Mouse (Mus musculus) cerebellum, adult 9-10 months (tissue): ENCODE results near the gene 5031439G07Rik.

Experiments
- DNase-seq: peaks from one replicate; pipeline ENCODE4 v3.0.0; 2022

Gene 5031439G07Rik

GRCm38 (mm10) chr15:84994498-84994897, 6.1 kb upstream of the 5031439G07Rik start:
- DNase-seq, result no peak

DNA sequence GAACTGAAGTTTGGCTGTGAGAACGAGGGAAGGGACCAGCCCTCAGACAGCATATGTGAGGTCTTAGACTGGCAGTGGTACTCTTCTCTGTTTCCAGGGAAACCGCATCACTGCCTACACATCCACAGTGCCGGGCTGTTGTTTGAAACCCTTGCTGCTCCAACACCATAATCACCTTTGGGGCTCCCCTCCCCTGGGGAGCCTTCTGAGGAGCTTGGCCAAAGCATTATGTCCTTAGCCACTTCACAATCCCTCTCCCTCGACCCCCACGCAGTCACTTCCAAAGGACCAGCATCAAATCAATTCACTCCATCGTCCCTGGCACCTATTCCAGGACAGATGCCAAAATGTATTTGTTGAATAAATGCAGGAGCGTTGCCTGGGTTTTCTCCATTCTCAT, 1.4 kb upstream of the 5031439G07Rik start:
- DNase-seq, result no peak

DNA sequence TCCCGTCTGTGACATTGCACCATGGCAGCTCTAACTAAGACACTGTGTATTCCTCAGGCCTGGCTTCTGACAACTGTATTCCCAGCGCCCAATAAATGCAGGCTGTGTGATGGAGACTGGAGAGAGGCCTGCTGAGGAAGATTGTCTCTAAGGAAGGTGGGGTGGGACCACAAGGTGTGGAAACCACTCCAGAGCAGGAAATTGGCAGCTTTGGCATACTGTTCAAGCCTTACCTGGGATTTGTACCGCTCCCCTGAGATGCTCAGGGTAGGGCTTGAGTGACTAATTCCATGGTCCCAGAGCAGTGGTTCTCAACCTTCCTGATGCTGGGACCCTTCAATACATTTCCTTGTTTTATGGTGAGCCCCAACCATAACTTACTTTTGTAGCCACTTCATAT, 747 bp upstream of the 5031439G07Rik start:
- no peak for DNase-seq

- DNase-seq, result peak; percentile 55
Measured at GRCm38 (mm10) chr15:84987020-84987815, 1.1 kb downstream of the 5031439G07Rik start.

DNA sequence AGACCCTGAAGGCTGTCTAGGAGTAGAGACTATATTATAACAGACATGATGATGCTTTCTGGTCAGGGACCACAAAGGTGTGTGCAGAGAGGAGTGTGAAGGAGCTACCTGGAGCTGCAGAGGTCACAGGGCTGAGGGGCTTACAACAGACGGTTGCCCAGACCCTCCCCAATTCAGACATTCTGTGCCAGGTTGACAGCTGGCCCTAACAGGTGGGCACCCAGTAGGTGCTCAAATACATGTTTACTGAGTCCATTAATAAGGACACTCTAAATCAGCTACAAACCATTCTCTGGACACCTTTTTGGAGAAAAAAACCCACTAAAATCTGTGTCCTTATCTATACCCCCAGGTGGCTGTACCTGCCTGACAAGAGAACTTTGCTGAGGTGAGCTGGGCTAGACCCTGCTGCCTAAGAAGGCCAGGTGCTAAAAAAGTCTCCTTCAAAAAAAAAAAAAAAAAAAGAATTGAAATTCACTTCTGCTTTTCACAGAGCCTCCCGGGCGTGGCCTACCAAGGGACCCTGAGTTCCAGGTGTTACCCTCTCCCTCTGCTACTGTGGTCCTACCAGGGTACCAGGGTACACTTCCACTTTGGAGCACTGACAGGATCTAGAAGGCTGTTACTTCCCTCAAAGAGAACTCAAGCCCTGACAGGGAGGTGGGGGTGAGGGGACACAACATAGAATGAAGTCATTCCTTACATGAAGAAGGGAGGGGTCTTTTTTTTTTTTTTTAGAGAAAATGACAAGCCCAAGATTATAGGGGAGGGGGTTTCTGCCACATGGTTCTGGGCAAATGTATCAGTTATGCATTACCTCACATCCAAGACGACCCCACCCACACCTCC, 2.0 kb downstream of the 5031439G07Rik start:
- DNase-seq, result peak; percentile 34

DNA sequence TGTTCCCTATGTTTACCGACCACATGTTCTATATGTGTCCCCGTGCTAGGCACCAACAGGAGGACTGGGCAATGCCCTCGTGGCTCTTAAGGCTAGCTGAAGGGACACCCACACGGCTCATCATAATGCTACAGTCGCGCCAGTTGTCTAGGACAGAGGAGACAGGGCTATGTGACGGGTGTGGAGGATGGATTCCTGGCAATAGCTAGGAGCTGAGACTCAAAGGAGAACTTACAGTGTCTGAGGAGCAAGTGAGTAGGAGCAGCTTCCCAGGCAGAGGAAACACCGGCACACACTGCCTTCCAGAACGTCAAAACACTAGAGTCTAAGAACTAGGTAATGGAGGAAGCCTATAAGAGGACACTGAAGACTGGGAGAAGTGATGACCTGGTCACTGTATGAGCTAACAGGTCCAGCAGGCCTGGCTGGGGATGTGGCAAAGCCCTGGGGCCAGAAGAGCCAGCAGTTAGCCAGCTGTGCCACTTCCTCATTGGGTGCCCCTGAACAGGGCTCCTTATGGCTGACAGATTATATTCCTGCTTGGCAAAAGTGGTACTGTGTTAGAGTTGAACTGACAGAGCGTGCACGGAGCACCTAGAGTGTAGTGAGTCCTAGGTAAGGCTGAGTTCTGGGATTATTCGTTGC, 2.7 kb downstream of the 5031439G07Rik start:
- DNase-seq, result no peak

GRCm38 (mm10) chr15:84983721-84984120, 4.6 kb downstream of the 5031439G07Rik start:
- DNase-seq, result no peak

DNA sequence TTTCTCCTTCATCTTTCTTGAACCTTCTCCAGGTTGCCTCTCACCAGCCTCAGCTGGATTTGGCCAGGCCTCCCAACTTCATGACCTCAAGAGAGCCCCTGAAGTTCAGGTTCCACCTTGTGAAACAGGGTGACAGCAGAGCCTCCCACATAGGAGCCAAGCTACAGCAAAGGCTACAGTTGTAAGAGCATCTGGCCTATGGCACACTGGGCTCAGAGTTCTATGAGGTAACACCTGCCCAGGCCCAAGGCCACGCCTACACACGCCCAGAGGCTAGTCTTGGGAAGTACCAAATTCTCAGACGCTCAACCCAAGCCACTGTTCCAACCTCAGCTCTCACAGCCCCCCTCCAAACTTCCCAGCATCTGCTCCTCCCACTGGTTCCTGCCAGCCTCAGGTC, 5.5 kb downstream of the 5031439G07Rik start:
- DNase-seq, result no peak

- no peak for DNase-seq
Measured at GRCm38 (mm10) chr15:84981609-84982313, 6.6 kb downstream of the 5031439G07Rik start.

- no peak for DNase-seq
Measured at GRCm38 (mm10) chr15:84975729-84976128, 12.6 kb downstream of the 5031439G07Rik start.

GRCm38 (mm10) chr15:84973544-84973871, 14.8 kb downstream of the 5031439G07Rik start:
- DNase-seq, result no peak

- peak; percentile 67 for DNase-seq
Measured at GRCm38 (mm10) chr15:84972860-84973543, 15.3 kb downstream of the 5031439G07Rik start.

GRCm38 (mm10) chr15:84968534-84968933, 19.8 kb downstream of the 5031439G07Rik start:
- DNase-seq, result no peak

- no peak for DNase-seq
Measured at GRCm38 (mm10) chr15:84965575-84966360, 22.6 kb downstream of the 5031439G07Rik start.

DNA sequence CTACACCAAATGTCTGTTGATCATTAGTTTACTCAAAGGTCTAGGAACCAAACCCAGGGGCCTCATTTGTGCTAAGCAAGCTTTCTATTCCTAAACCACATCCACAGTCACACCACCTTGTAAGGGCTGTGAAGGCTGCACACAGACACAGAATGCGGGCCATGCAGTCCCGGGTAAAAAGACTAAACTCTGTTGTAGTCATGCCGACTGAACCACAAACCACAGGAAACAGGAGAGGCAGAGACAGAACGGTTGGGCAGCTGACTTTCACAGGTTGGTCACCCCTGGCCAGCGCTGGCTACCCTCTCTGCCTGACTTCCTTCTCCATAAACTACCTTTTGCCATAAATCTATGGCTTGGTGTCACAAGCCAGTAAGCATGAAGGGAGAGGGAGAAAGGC, 23.6 kb downstream of the 5031439G07Rik start:
- DNase-seq, result no peak

DNA sequence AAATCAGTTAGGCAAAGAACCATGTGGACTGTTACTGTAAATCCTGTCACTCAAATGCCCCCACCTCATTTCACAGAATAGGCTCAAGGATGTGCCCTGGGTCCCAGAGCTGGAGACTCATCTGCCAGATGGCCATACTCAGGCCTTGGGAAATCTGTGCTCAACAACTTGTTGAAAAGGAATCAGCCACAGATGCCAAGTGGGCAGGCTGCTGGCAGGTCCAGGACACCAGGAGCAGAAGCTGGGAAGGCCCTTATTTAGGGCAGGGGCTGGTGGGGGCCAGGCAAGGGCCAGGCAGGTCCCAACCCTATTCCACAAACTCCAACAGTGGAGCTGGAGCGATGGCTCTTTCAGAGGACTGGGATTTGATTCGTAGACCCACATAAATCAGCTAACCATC, 25.8 kb downstream of the 5031439G07Rik start:
- no peak for DNase-seq

DNA sequence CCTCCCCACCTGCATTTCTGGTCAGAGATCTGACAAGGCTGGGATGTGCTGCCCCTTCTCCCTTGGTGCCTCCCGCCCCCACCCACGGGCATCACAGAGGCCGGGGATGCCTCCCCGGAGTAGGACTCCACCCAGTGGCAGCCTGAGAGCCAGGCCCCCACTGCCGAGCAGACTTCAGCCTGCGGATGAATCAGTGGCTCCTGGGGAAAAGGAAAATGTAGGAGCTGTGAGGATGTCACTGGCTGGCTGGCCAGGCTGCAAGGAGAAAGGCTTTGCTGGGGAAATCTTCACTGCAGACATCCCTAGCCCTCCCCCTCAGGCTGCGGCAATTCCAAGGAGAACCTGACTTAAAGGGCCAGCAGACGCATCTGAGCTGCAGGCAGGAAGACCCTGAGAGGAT, 27.7 kb downstream of the 5031439G07Rik start:
- DNase-seq, result peak; percentile 58

- no peak for DNase-seq
Measured at GRCm38 (mm10) chr15:84959891-84960290, 28.5 kb downstream of the 5031439G07Rik start.

- no peak for DNase-seq
Measured at GRCm38 (mm10) chr15:84958331-84958730, 30.0 kb downstream of the 5031439G07Rik start.

- no peak for DNase-seq
Measured at GRCm38 (mm10) chr15:84957851-84958250, 30.5 kb downstream of the 5031439G07Rik start.

- DNase-seq, result no peak
Measured at GRCm38 (mm10) chr15:84953259-84953658, 35.1 kb downstream of the 5031439G07Rik start.
